Mouse (Mus musculus): ENCODE data around the gene Rnf38. TPM values are rescaled to one million over a fixed set of nuclear protein-coding genes. Genes with fewer than 3 reads are reported as not detected.

The Rnf38 gene
- polyA plus RNA-seq, 1 experiment from 2014 or later = 33.2 TPM

- ATAC-seq (ENCODE audit: insufficient read depth) = no peak
- no peak for DNase-seq
- H3K36me3 ChIP-seq (ENCODE audit: insufficient read depth) = no peaks in the 10 kb centered on the region
- H3K4me1 ChIP-seq (ENCODE audit: insufficient read depth) = peaks cover 24% of the 10 kb centered on the region
- WGBS = 83% methylated on average over 6 of the region's 6 CpGs
- no peak overlapping the region for H3K4me2 ChIP-seq
- no peak overlapping the region for H3K9ac ChIP-seq
- TF ChIP-seq CTCF (IDR thresholded peaks at IDR 0.05; ENCODE audit: low read depth) = no peak
- 0 out of 2 replicates have a peak overlapping the region, but pooled peaks have one; percentile 18 for H3K27ac ChIP-seq (ENCODE audit: low read depth)
- no peaks in the 10 kb centered on the region for H3K27me3 ChIP-seq (ENCODE audit: insufficient read depth, low read length)
- no peaks in the 10 kb centered on the region for H3K9me3 ChIP-seq (ENCODE audit: low read depth, low read length)
- H3K4me3 ChIP-seq (ENCODE audit: low read depth, low read length) = no peak overlapping the region
These were observed 125.3 kb downstream of the Rnf38 start for GRCm38 (mm10) chr4:44108297-44108696.

- Histone ChIP-seq H3K9ac (no peak overlapping the region), H3K9me3 (ENCODE audit: low read depth, low read length) (no peaks in the 10 kb centered on the region), H3K4me1 (ENCODE audit: insufficient read depth) (peaks cover 23% of the 10 kb centered on the region), H3K4me3 (ENCODE audit: low read depth, low read length) (0 out of 2 replicates have a peak overlapping the region, but pooled peaks have one; percentile 19), H3K36me3 (ENCODE audit: insufficient read depth) (no peaks in the 10 kb centered on the region), H3K27me3 (ENCODE audit: insufficient read depth, low read length) (no peaks in the 10 kb centered on the region), H3K4me2 (peak overlapping the region; percentile 52), H3K27ac (ENCODE audit: low read depth) (peak overlapping the region; percentile 64; the same call in 1 of the 2 replicates)
- TF ChIP-seq CTCF (IDR thresholded peaks at IDR 0.05; ENCODE audit: low read depth) = no peak
- ATAC-seq (ENCODE audit: insufficient read depth) (peak; percentile 52), DNase-seq (peak; percentile 75)
- WGBS = 15% methylated on average over 6 of the region's 6 CpGs
These were observed 126.2 kb downstream of the Rnf38 start for GRCm38 (mm10) chr4:44107339-44107738.

- 12% methylated on average over 18 of the region's 18 CpGs for WGBS
- H3K9ac ChIP-seq = no peak overlapping the region
- H3K4me3 ChIP-seq (ENCODE audit: low read depth, low read length) = peak overlapping the region; percentile 19
- H3K4me2 ChIP-seq = peak overlapping the region; percentile 52
- H3K27me3 ChIP-seq (ENCODE audit: insufficient read depth, low read length) = no peaks in the 10 kb centered on the region
- DNase-seq (peak; percentile 83), ATAC-seq (ENCODE audit: insufficient read depth) (peak; percentile 68; the same call in 1 of the 2 replicates)
- no peaks in the 10 kb centered on the region for H3K9me3 ChIP-seq (ENCODE audit: low read depth, low read length)
- TF ChIP-seq CTCF (IDR thresholded peaks at IDR 0.05; ENCODE audit: low read depth) = no peak
- H3K4me1 ChIP-seq (ENCODE audit: insufficient read depth) = peaks cover 19% of the 10 kb centered on the region
- H3K27ac ChIP-seq (ENCODE audit: low read depth) = peak overlapping the region; percentile 58
- H3K36me3 ChIP-seq (ENCODE audit: insufficient read depth) = no peaks in the 10 kb centered on the region
These were observed 127.2 kb downstream of the Rnf38 start for GRCm38 (mm10) chr4:44106297-44106821.

- no peak for TF ChIP-seq CTCF (IDR thresholded peaks at IDR 0.05; ENCODE audit: low read depth)
- DNase-seq (peak; percentile 70), ATAC-seq (ENCODE audit: insufficient read depth) (peak; percentile 41; the same call in 1 of the 2 replicates)
- peak overlapping the region; percentile 50; the same call in 1 of the 2 replicates for H3K27ac ChIP-seq (ENCODE audit: low read depth)
- H3K9me3 ChIP-seq (ENCODE audit: low read depth, low read length) = no peaks in the 10 kb centered on the region
- no peak overlapping the region for H3K9ac ChIP-seq
- H3K4me3 ChIP-seq (ENCODE audit: low read depth, low read length) = no peak overlapping the region
- no peaks in the 10 kb centered on the region for H3K27me3 ChIP-seq (ENCODE audit: insufficient read depth, low read length)
- peaks cover 19% of the 10 kb centered on the region for H3K4me1 ChIP-seq (ENCODE audit: insufficient read depth)
- H3K4me2 ChIP-seq = 0 out of 2 replicates have a peak overlapping the region, but pooled peaks have one; percentile 7
- 18% methylated on average over 8 of the region's 8 CpGs for WGBS
- H3K36me3 ChIP-seq (ENCODE audit: insufficient read depth) = no peaks in the 10 kb centered on the region
These were observed 129.2 kb downstream of the Rnf38 start for GRCm38 (mm10) chr4:44104195-44104917.

- no peaks in the 10 kb centered on the region for H3K9me3 ChIP-seq (ENCODE audit: low read depth, low read length)
- no peaks in the 10 kb centered on the region for H3K36me3 ChIP-seq (ENCODE audit: insufficient read depth)
- H3K4me1 ChIP-seq (ENCODE audit: insufficient read depth) = peaks cover 19% of the 10 kb centered on the region
- H3K9ac ChIP-seq = no peak overlapping the region
- ATAC-seq (ENCODE audit: insufficient read depth) (no peak), DNase-seq (no peak)
- H3K27me3 ChIP-seq (ENCODE audit: insufficient read depth, low read length) = no peaks in the 10 kb centered on the region
- no peak overlapping the region for H3K4me3 ChIP-seq (ENCODE audit: low read depth, low read length)
- no peak for TF ChIP-seq CTCF (IDR thresholded peaks at IDR 0.05; ENCODE audit: low read depth)
- peak overlapping the region; percentile 46; the same call in 1 of the 2 replicates for H3K27ac ChIP-seq (ENCODE audit: low read depth)
- WGBS = 68% methylated on average over 8 of the region's 8 CpGs
- H3K4me2 ChIP-seq = no peak overlapping the region
These were observed 130.0 kb downstream of the Rnf38 start for GRCm38 (mm10) chr4:44103620-44104019.

- DNase-seq = peak; percentile 24
- no peak for TF ChIP-seq CTCF (IDR thresholded peaks at IDR 0.05; ENCODE audit: low read depth)
- no peaks in the 10 kb centered on the region for H3K9me3 ChIP-seq (ENCODE audit: low read depth, low read length)
- no peak overlapping the region for H3K4me2 ChIP-seq
- H3K27ac ChIP-seq (ENCODE audit: low read depth) = no peak overlapping the region
- no peak overlapping the region for H3K9ac ChIP-seq
- 25% methylated on average over 11 of the region's 11 CpGs for WGBS
- no peak overlapping the region for H3K4me3 ChIP-seq (ENCODE audit: low read depth, low read length)
- H3K36me3 ChIP-seq (ENCODE audit: insufficient read depth) = no peaks in the 10 kb centered on the region
- no peaks in the 10 kb centered on the region for H3K27me3 ChIP-seq (ENCODE audit: insufficient read depth, low read length)
- H3K4me1 ChIP-seq (ENCODE audit: insufficient read depth) = no peaks in the 10 kb centered on the region
- ATAC-seq (ENCODE audit: insufficient read depth) = no peak
These were observed 135.8 kb downstream of the Rnf38 start for GRCm38 (mm10) chr4:44097576-44098335.

- H3K36me3 ChIP-seq (ENCODE audit: insufficient read depth) = no peaks in the 10 kb centered on the region
- no peak overlapping the region for H3K27ac ChIP-seq (ENCODE audit: low read depth)
- no peak overlapping the region for H3K9ac ChIP-seq
- no peak for TF ChIP-seq CTCF (IDR thresholded peaks at IDR 0.05; ENCODE audit: low read depth)
- 77% methylated on average over 4 of the region's 4 CpGs for WGBS
- no peaks in the 10 kb centered on the region for H3K9me3 ChIP-seq (ENCODE audit: low read depth, low read length)
- H3K4me2 ChIP-seq = no peak overlapping the region
- no peaks in the 10 kb centered on the region for H3K27me3 ChIP-seq (ENCODE audit: insufficient read depth, low read length)
- no peak for ATAC-seq (ENCODE audit: insufficient read depth)
- H3K4me1 ChIP-seq (ENCODE audit: insufficient read depth) = no peaks in the 10 kb centered on the region
- DNase-seq = no peak
- no peak overlapping the region for H3K4me3 ChIP-seq (ENCODE audit: low read depth, low read length)
These were observed 139.1 kb downstream of the Rnf38 start for GRCm38 (mm10) chr4:44094475-44094874.

Measured in lung, embryonic 14.5 days (tissue).